Mouse (Mus musculus) CD8-positive naive resting alpha-beta T cell, adult 2 months (primary cell): ENCODE measurements around the gene Akna.
A peak's percentile ranks its signal among the peaks of the same experiment; 100 is the strongest.

Experiments used
- DNase-seq, 2 experiments: peaks; one replicate each; pipeline ENCODE4 v3.0.0; 2022; ENCODE audit warnings: low read depth in 2 of 2, low spot score in 2 of 2

The Akna gene

GRCm38 (mm10) chr4:63409908-63410582 is 6.9 kb upstream of the Akna start:
- peak; percentile 72 to 77 for DNase-seq

GRCm38 (mm10) chr4:63409317-63409907 is 6.3 kb upstream of the Akna start:
- no peak for DNase-seq

GRCm38 (mm10) chr4:63408649-63409048 is 5.5 kb upstream of the Akna start:
- DNase-seq: peak in 1 of 2 experiments; percentile 59

- DNase-seq: no peak
Measured at GRCm38 (mm10) chr4:63408247-63408646, 5.1 kb upstream of the Akna start.

GRCm38 (mm10) chr4:63405683-63406082 is 2.5 kb upstream of the Akna start:
- no peak for DNase-seq

GRCm38 (mm10) chr4:63405051-63405450 is 1.9 kb upstream of the Akna start:
- no peak for DNase-seq

GRCm38 (mm10) chr4:63404205-63404604 is 1.1 kb upstream of the Akna start:
- no peak for DNase-seq

- no peak for DNase-seq
Measured at GRCm38 (mm10) chr4:63402558-63402957, 596 bp downstream of the Akna start.

- DNase-seq: no peak
Measured at GRCm38 (mm10) chr4:63402056-63402455, 1.1 kb downstream of the Akna start.

- DNase-seq: no peak
Measured at GRCm38 (mm10) chr4:63401620-63402019, 1.5 kb downstream of the Akna start.

- peak in 1 of 2 experiments; percentile 40 for DNase-seq
Measured at GRCm38 (mm10) chr4:63400541-63401306, 2.4 kb downstream of the Akna start.

GRCm38 (mm10) chr4:63399691-63400270 is 3.4 kb downstream of the Akna start:
- no peak for DNase-seq

GRCm38 (mm10) chr4:63398854-63399609 is 4.1 kb downstream of the Akna start:
- DNase-seq: peak; percentile 54 to 65

GRCm38 (mm10) chr4:63397981-63398537 is 5.1 kb downstream of the Akna start:
- DNase-seq: no peak

- DNase-seq: no peak
Measured at GRCm38 (mm10) chr4:63391322-63391721, 11.8 kb downstream of the Akna start.

- no peak for DNase-seq
Measured at GRCm38 (mm10) chr4:63389887-63390528, 13.1 kb downstream of the Akna start.

- peak; percentile 40 to 50 for DNase-seq
Measured at GRCm38 (mm10) chr4:63389121-63389886, 13.8 kb downstream of the Akna start.

- no peak for DNase-seq
Measured at GRCm38 (mm10) chr4:63388029-63388428, 15.1 kb downstream of the Akna start.

GRCm38 (mm10) chr4:63385784-63386183 is 17.4 kb downstream of the Akna start:
- peak; percentile 79 to 89 for DNase-seq
